Comparison of ENCODE assay signal across 26 mouse cellular contexts in the genomic region with DNA sequence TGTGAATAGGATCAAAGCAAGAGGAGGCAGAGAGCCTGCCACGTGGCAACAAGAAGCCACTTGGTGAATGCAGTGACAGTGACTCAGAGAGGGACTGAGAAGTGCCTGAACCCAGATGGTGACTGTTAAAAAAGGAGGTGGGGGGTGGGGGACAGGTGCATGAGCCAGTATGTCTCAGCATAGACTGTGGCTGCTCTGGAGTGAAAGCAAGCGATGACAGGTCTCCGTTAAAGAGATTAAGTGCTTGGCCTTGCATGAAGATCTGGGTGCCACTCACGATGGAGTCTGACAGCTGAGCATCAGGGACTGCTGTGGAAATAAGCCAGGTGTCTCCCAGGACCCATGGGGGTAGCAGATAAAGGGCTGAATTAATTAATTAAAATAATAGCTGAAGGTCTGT.
DNase-seq lines count a peak whose midpoint lies in the region; ATAC-seq and TF ChIP-seq lines count a peak whose summit lies in the region.
"Had no signal": no experiment of that assay in that cellular context is flagged by ENCODE, and none has a peak within 500 bp of the region (broad histone marks: within the 10 kb centered on the region; RNA-seq: fewer than 3 reads in every experiment).

No protein-coding gene starts in this region.

- no peaks in the 10 kb centered on the region for H3K9me3 ChIP-seq in forebrain, embryonic 16.5 days (ENCODE audit: control insufficient read depth, low read length)
- H3K9me3 ChIP-seq in forebrain, embryonic 11.5 days (ENCODE audit: control insufficient read depth, low read length) = no peaks in the 10 kb centered on the region
- H3K9me3 ChIP-seq in midbrain, embryonic 11.5 days (ENCODE audit: control insufficient read depth, low read length) = no peaks in the 10 kb centered on the region
- H3K9me3 ChIP-seq in midbrain, embryonic 16.5 days (replicated peaks; ENCODE audit: control insufficient read depth, low read length, poor library complexity, severe bottlenecking) = no peaks in the 10 kb centered on the region
- no peaks in the 10 kb centered on the region for H3K9me3 ChIP-seq in midbrain, embryonic 13.5 days
- H3K9me3 ChIP-seq: heart, embryonic 12.5 days; limb, embryonic 10.5 days; liver, embryonic 15.5 days; lung, embryonic 15.5 days had no signal

- H3K4me2 ChIP-seq in forebrain, embryonic 16.5 days (ENCODE audit: low read length) = no peak overlapping the region
- H3K4me2 ChIP-seq in forebrain, embryonic 11.5 days (ENCODE audit: low read depth, low read length, severe bottlenecking) = no peak overlapping the region
- H3K4me2 ChIP-seq in midbrain, embryonic 11.5 days = no peak overlapping the region
- H3K4me2 ChIP-seq in midbrain, embryonic 16.5 days (ENCODE audit: low read length) = no peak overlapping the region
- H3K4me2 ChIP-seq in midbrain, embryonic 13.5 days (replicated peaks) = no peak overlapping the region
- H3K4me2 ChIP-seq: heart, embryonic 12.5 days; hindbrain, embryonic 14.5 days; liver, embryonic 15.5 days; lung, embryonic 15.5 days had no signal

- no peak overlapping the region for H3K9ac ChIP-seq in forebrain, embryonic 16.5 days (replicated peaks; ENCODE audit: low read depth, low read length)
- H3K9ac ChIP-seq in forebrain, embryonic 11.5 days (ENCODE audit: low read length) = no peak overlapping the region
- no peak overlapping the region for H3K9ac ChIP-seq in midbrain, embryonic 11.5 days (ENCODE audit: low read length)
- no peak overlapping the region for H3K9ac ChIP-seq in midbrain, embryonic 16.5 days (ENCODE audit: low read depth, low read length)
- H3K9ac ChIP-seq in midbrain, embryonic 13.5 days (replicated peaks) = no peak overlapping the region
- H3K9ac ChIP-seq: heart, embryonic 12.5 days; hindbrain, embryonic 14.5 days; liver, embryonic 15.5 days; lung, embryonic 15.5 days had no signal

- 39% methylated on average over 4 of the region's 4 CpGs for WGBS in forebrain, embryonic 16.5 days
- WGBS in forebrain, embryonic 11.5 days = 72% methylated on average over 4 of the region's 4 CpGs
- 57% methylated on average over 4 of the region's 4 CpGs for WGBS in midbrain, embryonic 11.5 days
- 43% methylated on average over 4 of the region's 4 CpGs for WGBS in midbrain, embryonic 16.5 days
- WGBS in midbrain, embryonic 13.5 days = 40% methylated on average over 4 of the region's 4 CpGs

- H3K27me3 ChIP-seq in forebrain, embryonic 16.5 days (replicated peaks; ENCODE audit: control insufficient read depth, insufficient read depth, low read length) = no peaks in the 10 kb centered on the region
- no peaks in the 10 kb centered on the region for H3K27me3 ChIP-seq in forebrain, embryonic 11.5 days (ENCODE audit: control insufficient read depth, insufficient read depth, low read length)
- no peaks in the 10 kb centered on the region for H3K27me3 ChIP-seq in midbrain, embryonic 11.5 days (ENCODE audit: control insufficient read depth, insufficient read depth, low read length)
- H3K27me3 ChIP-seq in midbrain, embryonic 16.5 days (ENCODE audit: control insufficient read depth, insufficient read depth, low read depth, low read length) = no peaks in the 10 kb centered on the region
- no peaks in the 10 kb centered on the region for H3K27me3 ChIP-seq in midbrain, embryonic 13.5 days
- H3K27me3 ChIP-seq: liver, embryonic 15.5 days; lung, embryonic 15.5 days; megakaryocyte, embryonic 14.5 days had no signal

- no peak overlapping the region for H3K27ac ChIP-seq in forebrain, embryonic 16.5 days (ENCODE audit: low read length)
- H3K27ac ChIP-seq in forebrain, embryonic 11.5 days (ENCODE audit: low read depth, low read length) = no peak overlapping the region
- no peak overlapping the region for H3K27ac ChIP-seq in midbrain, embryonic 11.5 days (ENCODE audit: low read depth, low read length)
- H3K27ac ChIP-seq in midbrain, embryonic 16.5 days (ENCODE audit: low read length) = no peak overlapping the region
- H3K27ac ChIP-seq in midbrain, embryonic 13.5 days = no peak overlapping the region
- H3K27ac ChIP-seq: gastrocnemius, adult 2 months; hindbrain, embryonic 14.5 days; limb, embryonic 10.5 days; liver, embryonic 15.5 days; lung, embryonic 15.5 days had no signal

- H3K4me1 ChIP-seq in forebrain, embryonic 16.5 days (replicated peaks; ENCODE audit: control insufficient read depth, insufficient read depth, low read length) = no peaks in the 10 kb centered on the region
- no peaks in the 10 kb centered on the region for H3K4me1 ChIP-seq in forebrain, embryonic 11.5 days (replicated peaks; ENCODE audit: control insufficient read depth, insufficient read depth, low read length)
- no peaks in the 10 kb centered on the region for H3K4me1 ChIP-seq in midbrain, embryonic 11.5 days (ENCODE audit: control insufficient read depth, insufficient read depth, low read length)
- no peaks in the 10 kb centered on the region for H3K4me1 ChIP-seq in midbrain, embryonic 16.5 days (ENCODE audit: control insufficient read depth, insufficient read depth, low read length)
- H3K4me1 ChIP-seq in midbrain, embryonic 13.5 days (replicated peaks) = no peaks in the 10 kb centered on the region
- H3K4me1 ChIP-seq: limb, embryonic 10.5 days; liver, embryonic 15.5 days; megakaryocyte, embryonic 14.5 days had no signal

- peak; percentile 68 for ATAC-seq in forebrain, embryonic 16.5 days
- ATAC-seq in forebrain, embryonic 11.5 days (replicated peaks; ENCODE audit: low FRiP score) = no peak
- ATAC-seq in midbrain, embryonic 11.5 days (ENCODE audit: low FRiP score) = peak; percentile 44; the same call in 1 of the 2 replicates
- no peak for ATAC-seq in midbrain, embryonic 16.5 days
- ATAC-seq in midbrain, embryonic 13.5 days = peak; percentile 68
- ATAC-seq: activated CD4-positive, CD25-positive, alpha-beta regulatory T cell, adult 4 months; intestine, embryonic 16.5 days had no signal

- no peaks in the 10 kb centered on the region for H3K36me3 ChIP-seq in forebrain, embryonic 16.5 days (ENCODE audit: control insufficient read depth, insufficient read depth)
- H3K36me3 ChIP-seq in forebrain, embryonic 11.5 days (ENCODE audit: control insufficient read depth, insufficient read depth, low read length) = no peaks in the 10 kb centered on the region
- no peaks in the 10 kb centered on the region for H3K36me3 ChIP-seq in midbrain, embryonic 11.5 days (ENCODE audit: control insufficient read depth, insufficient read depth, low read length)
- no peaks in the 10 kb centered on the region for H3K36me3 ChIP-seq in midbrain, embryonic 16.5 days (ENCODE audit: control insufficient read depth, insufficient read depth, low read length)
- H3K36me3 ChIP-seq in midbrain, embryonic 13.5 days = no peaks in the 10 kb centered on the region
- H3K36me3 ChIP-seq: heart, embryonic 12.5 days; limb, embryonic 10.5 days; liver, embryonic 15.5 days; lung, embryonic 15.5 days had no signal

- no peak for TF ChIP-seq POLR2A in brain, embryonic 14.5 days (IDR thresholded peaks at IDR 0.05; ENCODE audit: borderline replicate concordance, extremely low read depth, insufficient read depth, insufficient read length, poor library complexity, severe bottlenecking)

- H3K4me3 ChIP-seq in forebrain, embryonic 16.5 days (replicated peaks; ENCODE audit: low read length) = no peak overlapping the region
- no peak overlapping the region for H3K4me3 ChIP-seq in forebrain, embryonic 11.5 days (ENCODE audit: low read depth, low read length)
- H3K4me3 ChIP-seq in midbrain, embryonic 11.5 days (ENCODE audit: low read depth, low read length) = no peak overlapping the region
- no peak overlapping the region for H3K4me3 ChIP-seq in midbrain, embryonic 16.5 days (ENCODE audit: low read depth, low read length)
- no peak overlapping the region for H3K4me3 ChIP-seq in midbrain, embryonic 13.5 days (replicated peaks)
- H3K4me3 ChIP-seq: erythroblast, embryonic 14.5 days; gastrocnemius, adult 2 months; heart, embryonic 12.5 days; limb, embryonic 10.5 days; liver, embryonic 15.5 days; lung, embryonic 15.5 days; megakaryocyte, embryonic 14.5 days had no signal

- TF ChIP-seq CTCF in brain, embryonic 14.5 days (IDR thresholded peaks at IDR 0.05; ENCODE audit: borderline replicate concordance, extremely low read depth, insufficient read depth, insufficient read length) = no peak

- no peak for DNase-seq in forebrain, embryonic 11.5 days (ENCODE audit: low spot score)
- DNase-seq in midbrain, embryonic 11.5 days (ENCODE audit: low spot score, missing footprints) = no peak
- DNase-seq in brain, embryonic 14.5 days (ENCODE audit: low read depth) = peak; percentile 72
- DNase-seq in cerebellum, adult 18-20 months = no peak
- DNase-seq: adrenal gland, adult 8-10 months; cerebellum, adult 8-10 months; cerebellum, postnatal 36 days; gastrocnemius, adult 2 months; heart, postnatal 10 days; kidney, adult 9 months; kidney, postnatal 14 days; liver; lung, postnatal 36 days; right cerebral cortex, postnatal 14 days had no signal

Comparison
In these comparisons a context has a peak if more than half of its experiments do, and no peak if none do; other contexts are left out.
1. ATAC-seq: peak in forebrain, embryonic 16.5 days (single experiment), midbrain, embryonic 11.5 days (single experiment) and midbrain, embryonic 13.5 days (single experiment); none in forebrain, embryonic 11.5 days (single experiment) and midbrain, embryonic 16.5 days (single experiment).